ENCODE assay signal across 21 mouse cellular contexts in the genomic region with DNA sequence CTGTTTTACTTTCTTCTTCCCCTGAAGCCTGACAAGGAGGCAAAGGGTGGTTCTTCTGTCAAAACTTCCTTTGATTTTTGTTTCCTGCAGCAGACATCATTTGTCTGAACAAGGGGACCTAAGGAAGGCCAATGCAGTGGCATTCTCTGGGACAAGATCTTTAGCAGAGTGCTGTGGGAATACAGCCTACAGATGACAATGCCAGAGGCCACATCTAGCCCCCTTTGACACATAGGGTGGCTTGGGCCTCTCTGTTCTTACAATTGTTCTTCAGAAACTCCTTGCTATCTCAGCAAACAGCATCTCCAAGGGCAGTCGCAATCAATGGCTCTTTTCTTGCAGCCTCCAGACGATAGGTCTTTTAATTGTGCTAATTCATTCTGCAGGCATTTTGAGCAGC. TPM values are rescaled to one million over a fixed set of nuclear protein-coding genes. Genes with fewer than 3 reads are reported as not detected.
DNase-seq lines count a peak whose midpoint lies in the region; ATAC-seq and TF ChIP-seq lines count a peak whose summit lies in the region.
"Had no signal": no experiment of that assay in that cellular context is flagged by ENCODE, and none has a peak within 500 bp of the region (broad histone marks: within the 10 kb centered on the region; RNA-seq: fewer than 3 reads in every experiment).

No protein-coding gene starts in this region.

- H3K4me3 ChIP-seq in hindbrain, embryonic 10.5 days = no peak overlapping the region
- no peak overlapping the region for H3K4me3 ChIP-seq in hindbrain, embryonic 14.5 days (replicated peaks; ENCODE audit: low read length)
- H3K4me3 ChIP-seq in midbrain, embryonic 12.5 days = no peak overlapping the region
- no peak overlapping the region for H3K4me3 ChIP-seq in midbrain, postnatal 0 days (ENCODE audit: low read depth, low read length)
- H3K4me3 ChIP-seq in forebrain, embryonic 14.5 days (ENCODE audit: low read depth, low read length) = no peak overlapping the region
- no peak overlapping the region for H3K4me3 ChIP-seq in midbrain, embryonic 14.5 days (replicated peaks; ENCODE audit: low read depth, low read length)
- H3K4me3 ChIP-seq: embryonic facial prominence, embryonic 12.5 days; heart, embryonic 13.5 days; hindbrain, embryonic 15.5 days had no signal

- 18% methylated on average over 2 of the region's 2 CpGs for WGBS in hindbrain, embryonic 10.5 days
- 21% methylated on average over 2 of the region's 2 CpGs for WGBS in hindbrain, embryonic 14.5 days
- 10% methylated on average over 2 of the region's 2 CpGs for WGBS in midbrain, embryonic 12.5 days
- 25% methylated on average over 2 of the region's 2 CpGs for WGBS in midbrain, postnatal 0 days
- WGBS in forebrain, embryonic 14.5 days = 4% methylated on average over 2 of the region's 2 CpGs
- 12% methylated on average over 2 of the region's 2 CpGs for WGBS in midbrain, embryonic 14.5 days

- H3K4me2 ChIP-seq in hindbrain, embryonic 14.5 days (replicated peaks) = no peak overlapping the region
- no peak overlapping the region for H3K4me2 ChIP-seq in midbrain, embryonic 12.5 days (replicated peaks)
- H3K4me2 ChIP-seq in midbrain, postnatal 0 days (ENCODE audit: low read depth, low read length, poor library complexity, severe bottlenecking) = no peak overlapping the region
- no peak overlapping the region for H3K4me2 ChIP-seq in forebrain, embryonic 14.5 days (ENCODE audit: low read length)
- no peak overlapping the region for H3K4me2 ChIP-seq in midbrain, embryonic 14.5 days (ENCODE audit: low read length)
- H3K4me2 ChIP-seq: embryonic facial prominence, embryonic 12.5 days; heart, embryonic 13.5 days; hindbrain, embryonic 15.5 days had no signal

- H3K9ac ChIP-seq in hindbrain, embryonic 14.5 days = no peak overlapping the region
- no peak overlapping the region for H3K9ac ChIP-seq in midbrain, embryonic 12.5 days (replicated peaks)
- H3K9ac ChIP-seq in midbrain, postnatal 0 days (replicated peaks; ENCODE audit: low read length, poor library complexity, severe bottlenecking) = no peak overlapping the region
- no peak overlapping the region for H3K9ac ChIP-seq in forebrain, embryonic 14.5 days (ENCODE audit: low read length)
- no peak overlapping the region for H3K9ac ChIP-seq in midbrain, embryonic 14.5 days (replicated peaks; ENCODE audit: low read length)
- H3K9ac ChIP-seq: embryonic facial prominence, embryonic 12.5 days; heart, embryonic 13.5 days; hindbrain, embryonic 15.5 days had no signal

- peak overlapping the region; percentile 9; the same call in 1 of the 2 replicates for H3K27ac ChIP-seq in hindbrain, embryonic 10.5 days
- no peak overlapping the region for H3K27ac ChIP-seq in hindbrain, embryonic 14.5 days
- peak overlapping the region; percentile 46; the same call in 1 of the 2 replicates for H3K27ac ChIP-seq in midbrain, embryonic 12.5 days (replicated peaks)
- H3K27ac ChIP-seq in midbrain, postnatal 0 days (ENCODE audit: low read depth, low read length) = no peak overlapping the region
- peak overlapping the region; percentile 55; the same call in 1 of the 2 replicates for H3K27ac ChIP-seq in forebrain, embryonic 14.5 days (ENCODE audit: low read depth, low read length)
- H3K27ac ChIP-seq in midbrain, embryonic 14.5 days (replicated peaks; ENCODE audit: low read depth, low read length) = no peak overlapping the region
- H3K27ac ChIP-seq: embryonic facial prominence, embryonic 12.5 days; heart, embryonic 13.5 days; hindbrain, embryonic 15.5 days had no signal

- H3K27me3 ChIP-seq in hindbrain, embryonic 10.5 days (ENCODE audit: insufficient read depth, poor library complexity, severe bottlenecking) = peaks cover 41% of the 10 kb centered on the region
- H3K27me3 ChIP-seq in hindbrain, embryonic 14.5 days (ENCODE audit: control insufficient read depth, insufficient read depth, low read length) = no peaks in the 10 kb centered on the region
- H3K27me3 ChIP-seq in midbrain, embryonic 12.5 days = peaks cover 77% of the 10 kb centered on the region
- H3K27me3 ChIP-seq in midbrain, postnatal 0 days (ENCODE audit: insufficient read depth, low read length) = peaks cover 5% of the 10 kb centered on the region; the same call in 1 of the 2 replicates
- H3K27me3 ChIP-seq in forebrain, embryonic 14.5 days (replicated peaks; ENCODE audit: control insufficient read depth, insufficient read depth, low read length) = no peaks in the 10 kb centered on the region
- H3K27me3 ChIP-seq in midbrain, embryonic 14.5 days (ENCODE audit: control insufficient read depth, insufficient read depth, low read length) = no peaks in the 10 kb centered on the region
- H3K27me3 ChIP-seq: embryonic facial prominence, embryonic 12.5 days; heart, embryonic 13.5 days; hindbrain, embryonic 15.5 days had no signal

- DNase-seq in hindbrain, embryonic 10.5 days (ENCODE audit: low spot score) = no peak
- no peak for DNase-seq in hindbrain, embryonic 14.5 days (ENCODE audit: low spot score)
- no peak for DNase-seq in midbrain, postnatal 0 days (ENCODE audit: low spot score)
- no peak for DNase-seq in forebrain, embryonic 14.5 days (ENCODE audit: low spot score)
- DNase-seq in midbrain, embryonic 14.5 days = peak; percentile 20
- no peak for DNase-seq in right cerebral cortex, postnatal 25 days
- DNase-seq: adrenal gland, adult 8-10 months; adrenal gland, postnatal 36 days; cerebellum, adult 2 months; cerebellum, postnatal 10 days; gastrocnemius, postnatal 36 days; heart, adult 11 months; heart, postnatal 36 days had no signal

- H3K4me1 ChIP-seq in hindbrain, embryonic 10.5 days (replicated peaks) = peaks cover 16% of the 10 kb centered on the region
- 0 out of 2 replicates have a peak, but pooled peaks cover 6% of the 10 kb centered on the region for H3K4me1 ChIP-seq in hindbrain, embryonic 14.5 days (replicated peaks; ENCODE audit: control insufficient read depth, insufficient read depth, low read length)
- peaks cover 15% of the 10 kb centered on the region for H3K4me1 ChIP-seq in midbrain, embryonic 12.5 days
- H3K4me1 ChIP-seq in midbrain, postnatal 0 days (ENCODE audit: insufficient read depth, low read length) = no peaks in the 10 kb centered on the region; the same call in 1 of the 2 replicates
- H3K4me1 ChIP-seq in forebrain, embryonic 14.5 days (ENCODE audit: control insufficient read depth, insufficient read depth, low read length) = peaks cover 11% of the 10 kb centered on the region
- H3K4me1 ChIP-seq in midbrain, embryonic 14.5 days (ENCODE audit: control insufficient read depth, insufficient read depth, low read length) = peaks cover 8% of the 10 kb centered on the region; the same call in 1 of the 2 replicates
- H3K4me1 ChIP-seq: embryonic facial prominence, embryonic 12.5 days; heart, embryonic 13.5 days had no signal

- ATAC-seq in hindbrain, embryonic 14.5 days (ENCODE audit: low FRiP score) = no peak
- ATAC-seq in midbrain, embryonic 12.5 days (ENCODE audit: low FRiP score, low read depth) = peak; percentile 57
- no peak for ATAC-seq in midbrain, postnatal 0 days (ENCODE audit: low FRiP score)
- ATAC-seq in forebrain, embryonic 14.5 days = no peak
- ATAC-seq in midbrain, embryonic 14.5 days (ENCODE audit: low FRiP score, low TSS enrichment) = no peak
- ATAC-seq: CD4-positive, CD25-positive, alpha-beta regulatory T cell, adult 4 months; intestine, embryonic 16.5 days had no signal

- no peaks in the 10 kb centered on the region for H3K9me3 ChIP-seq in hindbrain, embryonic 10.5 days
- H3K9me3 ChIP-seq in hindbrain, embryonic 14.5 days (ENCODE audit: control insufficient read depth, low read length) = no peaks in the 10 kb centered on the region
- no peaks in the 10 kb centered on the region for H3K9me3 ChIP-seq in midbrain, embryonic 12.5 days
- H3K9me3 ChIP-seq in midbrain, postnatal 0 days (ENCODE audit: low read length) = no peaks in the 10 kb centered on the region
- H3K9me3 ChIP-seq in forebrain, embryonic 14.5 days (replicated peaks; ENCODE audit: control insufficient read depth, low read length) = no peaks in the 10 kb centered on the region; the same call in 1 of the 2 replicates
- H3K9me3 ChIP-seq in midbrain, embryonic 14.5 days (ENCODE audit: control insufficient read depth, low read length) = no peaks in the 10 kb centered on the region
- H3K9me3 ChIP-seq: embryonic facial prominence, embryonic 12.5 days; heart, embryonic 13.5 days; hindbrain, embryonic 15.5 days had no signal

- H3K36me3 ChIP-seq in hindbrain, embryonic 10.5 days = no peaks in the 10 kb centered on the region
- no peaks in the 10 kb centered on the region for H3K36me3 ChIP-seq in hindbrain, embryonic 14.5 days (replicated peaks; ENCODE audit: control insufficient read depth, insufficient read depth)
- no peaks in the 10 kb centered on the region for H3K36me3 ChIP-seq in midbrain, embryonic 12.5 days
- no peaks in the 10 kb centered on the region for H3K36me3 ChIP-seq in midbrain, postnatal 0 days (ENCODE audit: insufficient read depth, low read length)
- H3K36me3 ChIP-seq in forebrain, embryonic 14.5 days (ENCODE audit: control insufficient read depth, insufficient read depth, low read length) = no peaks in the 10 kb centered on the region
- H3K36me3 ChIP-seq in midbrain, embryonic 14.5 days (ENCODE audit: control insufficient read depth, insufficient read depth, low read length) = no peaks in the 10 kb centered on the region
- H3K36me3 ChIP-seq: embryonic facial prominence, embryonic 12.5 days; G1E; heart, embryonic 13.5 days; hindbrain, embryonic 15.5 days had no signal

- no peak for TF ChIP-seq CTCF in midbrain, postnatal 0 days (IDR thresholded peaks at IDR 0.05)

RNA-seq across cellular contexts. Expression of a gene that starts 23.9 kb away (rescaled TPM):
- 1.3 and 1.6 TPM in 2 replicates for polyA plus RNA-seq in hindbrain, embryonic 10.5 days (2016; fragmentation: Nextera tagmentation; extraction: Ambion mirVana)
- 2.8 and 3.5 TPM in 2 replicates for polyA plus RNA-seq in hindbrain, embryonic 14.5 days (2014; fragmentation: Nextera tagmentation; extraction: Ambion mirVana)
- polyA plus RNA-seq in midbrain, embryonic 12.5 days (2016; fragmentation: Nextera tagmentation; extraction: Ambion mirVana) = 1.1 and 1.3 TPM in 2 replicates
- total RNA-seq in midbrain, postnatal 0 days (2014; rRNA removed) = 9.2 and 10.1 TPM in 2 replicates
- 3.2 and 3.4 TPM in 2 replicates for polyA plus RNA-seq in midbrain, postnatal 0 days (2015; fragmentation: Nextera tagmentation; extraction: Ambion mirVana)
- polyA plus RNA-seq in forebrain, embryonic 14.5 days (2014; fragmentation: Nextera tagmentation; extraction: Ambion mirVana) = 1.4 and 1.6 TPM in 2 replicates
- 3.7 TPM in 2 replicates for polyA plus RNA-seq in midbrain, embryonic 14.5 days (2014; fragmentation: Nextera tagmentation; extraction: Ambion mirVana)
- total RNA-seq: heart, postnatal 36 days had no signal
- polyA plus RNA-seq: G1E; heart, postnatal 0 days had no signal

Comparison
In these comparisons a context has a peak if more than half of its experiments do, and no peak if none do; other contexts are left out.
1. H3K27ac ChIP-seq: peak in hindbrain, embryonic 10.5 days (single experiment), midbrain, embryonic 12.5 days (single experiment) and forebrain, embryonic 14.5 days (single experiment); none in hindbrain, embryonic 14.5 days (single experiment), midbrain, postnatal 0 days (single experiment) and midbrain, embryonic 14.5 days (single experiment).